Mouse (Mus musculus) left cerebral cortex, adult 2 months (tissue): ENCODE results near the gene Acsbg1. TPM values are rescaled to one million over a fixed set of nuclear protein-coding genes. Genes with fewer than 3 reads are reported as not detected.

Source experiments
- DNase-seq, 2 experiments: peaks; one replicate each; pipeline ENCODE4 v3.0.0; 2021 to 2022; ENCODE audit warnings: low spot score in 2 of 2, mixed read lengths in 1 of 2; ENCODE audit errors: extremely low spot score in 1 of 2
- H3K27ac ChIP-seq: fragments of 200-600 bp; 2 replicates; pipeline ENCODE4 v1.8.1; 2022
- H3K4me3 ChIP-seq: fragments of 200-600 bp; 2 replicates; pipeline ENCODE4 v1.8.1; 2022
- CTCF ChIP-seq: fragments of 200-600 bp; IDR thresholded peaks from 2 replicates; pipeline ENCODE4 v1.8.1; 2022; ENCODE audit warnings: antibody characterized with exemption, mild to moderate bottlenecking, moderate library complexity
- intact Hi-C: fragments of 180-260 bp; cut with DNase I; formaldehyde crosslinking; loops from one replicate; pipeline ENCODE4 v1.15.1; 2025
- total RNA-seq, 2 experiments: library from RNA; stranded (reverse); gene quantifications; 2 replicates each; pipeline ENCODE4 v1.2.3; 2021

Acsbg1 gene
- total RNA-seq, 2 experiments from 2014 or later, result 114 to 132 TPM

GRCm38 (mm10) chr9:54655846-54656245 lies 5.8 kb downstream of the Acsbg1 start:
- no peak overlapping the region for H3K27ac ChIP-seq
- DNase-seq, result no peak
- no peak for TF ChIP-seq CTCF
- intact Hi-C loops, result no loop called here
- no peak overlapping the region for H3K4me3 ChIP-seq

- TF ChIP-seq CTCF, result no peak
- H3K4me3 ChIP-seq, result no peak overlapping the region
- no peak overlapping the region for H3K27ac ChIP-seq
- DNase-seq, result no peak
- intact Hi-C loops, result no loop called here
Observed at GRCm38 (mm10) chr9:54652778-54653177, 8.9 kb downstream of the Acsbg1 start.

GRCm38 (mm10) chr9:54649360-54649759 lies 12.3 kb downstream of the Acsbg1 start:
- Histone ChIP-seq H3K27ac (no peak overlapping the region), H3K4me3 (no peak overlapping the region)
- DNase-seq, result no peak
- no peak for TF ChIP-seq CTCF
- intact Hi-C loops, result no loop called here

GRCm38 (mm10) chr9:54647456-54647855 lies 14.2 kb downstream of the Acsbg1 start:
- Histone ChIP-seq H3K4me3 (no peak overlapping the region), H3K27ac (no peak overlapping the region)
- TF ChIP-seq CTCF, result no peak
- no peak for DNase-seq
- intact Hi-C loops, result no loop called here

- Histone ChIP-seq H3K27ac (no peak overlapping the region), H3K4me3 (no peak overlapping the region)
- no peak for TF ChIP-seq CTCF
- no peak for DNase-seq
- intact Hi-C loops, result no loop called here
Observed at GRCm38 (mm10) chr9:54646252-54646651, 15.4 kb downstream of the Acsbg1 start.

- Histone ChIP-seq H3K27ac (no peak overlapping the region), H3K4me3 (no peak overlapping the region)
- DNase-seq, result no peak
- no peak for TF ChIP-seq CTCF
- intact Hi-C loops, result no loop called here
Observed at GRCm38 (mm10) chr9:54645530-54645929, 16.1 kb downstream of the Acsbg1 start.

- no peak for TF ChIP-seq CTCF
- no peak for DNase-seq
- Histone ChIP-seq H3K4me3 (no peak overlapping the region), H3K27ac (no peak overlapping the region)
- intact Hi-C loops, result no loop called here
Observed at GRCm38 (mm10) chr9:54643179-54643578, 18.5 kb downstream of the Acsbg1 start.

GRCm38 (mm10) chr9:54642556-54642955 lies 19.1 kb downstream of the Acsbg1 start:
- no peak for DNase-seq
- H3K27ac ChIP-seq, result no peak overlapping the region
- H3K4me3 ChIP-seq, result no peak overlapping the region
- intact Hi-C loops, result no loop called here
- no peak for TF ChIP-seq CTCF

- no peak for DNase-seq
- intact Hi-C loops, result no loop called here
- TF ChIP-seq CTCF, result no peak
- H3K4me3 ChIP-seq, result no peak overlapping the region
- H3K27ac ChIP-seq, result no peak overlapping the region
Observed at GRCm38 (mm10) chr9:54642149-54642548, 19.5 kb downstream of the Acsbg1 start.

- intact Hi-C loops, result no loop called here
- DNase-seq, result no peak
- no peak for TF ChIP-seq CTCF
- no peak overlapping the region for H3K27ac ChIP-seq
- no peak overlapping the region for H3K4me3 ChIP-seq
Observed at GRCm38 (mm10) chr9:54641548-54641947, 20.1 kb downstream of the Acsbg1 start.

GRCm38 (mm10) chr9:54639192-54639591 lies 22.5 kb downstream of the Acsbg1 start:
- intact Hi-C loops, result no loop called here
- no peak overlapping the region for H3K4me3 ChIP-seq
- no peak for DNase-seq
- no peak for TF ChIP-seq CTCF
- H3K27ac ChIP-seq, result no peak overlapping the region

GRCm38 (mm10) chr9:54637510-54638314 lies 24.0 kb downstream of the Acsbg1 start:
- no peak overlapping the region for H3K27ac ChIP-seq
- intact Hi-C loops, result no loop called here
- TF ChIP-seq CTCF, result no peak
- no peak for DNase-seq
- H3K4me3 ChIP-seq, result no peak overlapping the region

- intact Hi-C loops, result no loop called here
- TF ChIP-seq CTCF, result no peak
Observed at GRCm38 (mm10) chr9:54633401-54633800, 28.3 kb downstream of the Acsbg1 start.

More at GRCm38 (mm10) chr9:54633401-54633800, 28.3 kb downstream of the Acsbg1 start:
- H3K27ac ChIP-seq, result no peak overlapping the region
- no peak overlapping the region for H3K4me3 ChIP-seq
- DNase-seq, result no peak
